Mouse (Mus musculus) heart, postnatal 10 days (tissue): Measurements from ENCODE around the gene Scgb1b7. TPM values are rescaled to one million over a fixed set of nuclear protein-coding genes. Genes with fewer than 3 reads are reported as not detected.
"Not testable (repeated sequence)": the region's sequence is repeated elsewhere in the genome, so short reads cannot be mapped to it uniquely, and the experiment has no call there.

Experiments
- DNase-seq, 2 experiments: peaks; one replicate each; pipeline ENCODE4 v3.0.0; 2021
- intact Hi-C: fragments of 180-260 bp; cut with DNase I; formaldehyde crosslinking; loops from one replicate; pipeline ENCODE4 v1.15.1; 2025
- total RNA-seq, 2 experiments: library from RNA; stranded (reverse); gene quantifications; 2 replicates each; pipeline ENCODE4 v1.2.3; 2021

Scgb1b7 gene
- total RNA-seq = not detected

- DNase-seq, intact Hi-C loops: not testable (repeated sequence)
Measured at GRCm38 (mm10) chr7:31712365-31712764, at the start of gene Scgb1b7. TSS of gene Scgb1b7 (plus strand) at chr7:31712665.

- DNase-seq, intact Hi-C loops: not testable (repeated sequence)
Measured at GRCm38 (mm10) chr7:31705657-31706056, 6.8 kb upstream of the Scgb1b7 start, which contains the start of gene Scgb2b7. TSS of gene Scgb2b7 (minus strand) at chr7:31705757.

Other genes starting within 250 kb of the Scgb1b7 start
- not detected for gene Scgb2b7, start 6.9 kb upstream of the Scgb1b7 start, total RNA-seq